Mouse (Mus musculus): ENCODE measurements around the gene Tmbim6.

The Tmbim6 gene

DNA sequence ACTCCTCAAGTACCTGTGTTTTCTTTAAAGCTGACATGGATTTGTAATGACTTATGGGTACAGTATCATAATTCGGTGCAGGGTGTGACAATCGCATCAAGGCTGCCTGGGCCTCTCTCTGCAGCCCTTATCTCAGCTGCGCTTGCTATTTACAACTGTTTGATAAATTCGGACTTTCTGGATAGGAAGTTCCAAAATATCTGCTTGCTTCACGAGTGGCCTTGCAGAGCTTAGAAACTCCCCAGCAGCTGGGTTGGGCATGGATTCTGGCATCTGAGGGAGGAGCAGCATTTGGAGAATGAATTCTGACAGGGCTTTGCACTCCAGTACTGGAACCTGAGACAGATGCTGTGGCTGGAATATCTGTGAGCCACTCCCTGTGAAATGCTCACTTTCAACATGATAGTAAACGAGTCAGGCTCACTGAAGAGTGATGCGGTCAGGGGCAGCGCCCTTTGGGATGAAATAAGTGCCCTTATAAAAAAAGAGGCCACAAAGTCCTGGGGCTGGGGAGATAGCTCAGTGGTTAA lies 57.1 kb downstream of the Tmbim6 start:
- DNase-seq (ENCODE audit: low read depth): no peak

DNA sequence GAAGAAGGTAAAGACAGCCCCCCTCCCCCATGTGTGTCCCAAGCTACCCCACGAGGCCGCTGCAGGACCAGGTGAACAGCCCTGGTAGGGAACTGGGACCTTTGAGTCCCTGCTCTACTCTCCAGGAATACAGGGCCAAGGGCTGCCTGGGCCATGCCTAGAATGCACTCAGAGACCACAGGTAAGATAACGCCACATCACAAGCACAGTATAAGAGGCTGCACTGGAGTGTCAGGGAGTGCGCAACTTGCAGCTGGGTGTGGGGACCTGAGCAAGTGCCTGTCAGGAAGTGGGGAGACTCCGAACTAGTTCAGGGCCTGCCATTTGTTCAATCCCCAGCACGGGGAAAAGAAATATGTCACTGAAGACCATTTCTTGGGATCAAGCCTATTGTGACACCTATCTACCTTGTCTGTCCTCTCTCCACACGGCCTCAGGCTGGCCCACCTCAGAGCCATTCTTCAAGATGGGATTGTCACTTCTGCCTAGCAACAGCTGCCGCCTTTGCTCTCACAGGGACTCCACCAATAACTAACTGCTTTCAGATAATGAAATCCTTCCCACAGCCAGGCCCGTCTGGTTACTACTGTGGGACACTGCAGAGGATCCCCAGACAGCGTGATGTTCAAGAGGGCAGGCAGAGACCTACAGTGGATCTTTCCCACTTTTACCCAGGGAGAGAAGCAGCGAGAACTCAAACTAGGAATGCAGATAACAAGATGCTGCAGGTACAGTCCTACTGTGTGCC lies 60.6 kb downstream of the Tmbim6 start:
- no peak for DNase-seq (ENCODE audit: low read depth)

DNA sequence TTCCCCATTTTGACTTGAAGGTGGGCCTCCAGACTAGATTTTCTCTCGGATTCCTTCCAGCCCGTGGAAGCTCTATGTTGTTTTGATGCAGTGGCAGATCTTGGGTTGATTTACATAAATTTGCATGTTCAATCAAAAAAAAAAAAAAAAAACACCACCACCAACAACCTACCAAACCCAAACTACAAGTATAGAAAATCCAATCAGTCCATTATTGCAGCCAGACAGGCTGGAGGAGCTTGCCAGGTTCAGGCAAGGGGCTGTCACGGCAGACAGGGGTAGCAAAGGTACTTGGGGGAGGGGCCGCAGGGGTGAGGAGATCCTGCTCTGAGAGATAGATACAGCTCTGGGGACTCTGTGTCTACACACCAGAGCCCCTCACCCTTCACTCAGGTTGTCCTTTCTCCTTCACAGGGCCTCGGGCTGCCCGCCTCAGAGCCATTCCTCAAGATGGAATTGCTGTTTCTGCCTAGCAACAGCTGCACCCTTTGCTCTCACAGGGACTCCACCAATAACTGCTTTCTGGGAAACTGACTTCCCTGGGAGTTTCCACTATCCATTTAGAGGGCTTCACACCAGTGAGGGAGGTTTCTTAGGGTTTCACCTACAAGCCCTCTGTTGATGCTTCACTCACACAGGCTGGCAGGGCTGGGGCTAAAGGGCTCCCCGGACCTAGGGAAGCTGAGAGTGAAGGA lies 62.0 kb downstream of the Tmbim6 start:
- no peak for DNase-seq (ENCODE audit: low read depth)

DNA sequence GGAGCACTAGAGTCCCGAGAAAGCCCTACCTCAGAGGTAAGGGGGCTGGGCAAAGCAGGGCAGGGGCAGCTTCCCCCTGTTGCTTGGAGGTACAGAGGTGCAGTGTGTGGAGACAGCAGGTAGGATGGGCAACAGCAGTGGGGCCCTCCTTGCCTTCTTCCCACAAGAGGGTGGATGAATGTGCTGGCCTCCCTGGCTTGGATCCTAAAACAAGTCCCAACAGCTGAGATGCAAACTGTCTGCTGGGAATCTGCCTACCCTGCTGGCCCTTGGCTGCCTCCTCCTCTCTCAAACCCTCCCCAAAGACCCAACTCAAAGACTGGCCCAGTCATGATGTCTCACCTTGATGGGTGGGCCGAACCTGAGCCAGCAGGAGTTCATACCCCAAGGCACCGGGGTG lies 62.7 kb downstream of the Tmbim6 start:
- no peak for DNase-seq (ENCODE audit: low read depth)

DNA sequence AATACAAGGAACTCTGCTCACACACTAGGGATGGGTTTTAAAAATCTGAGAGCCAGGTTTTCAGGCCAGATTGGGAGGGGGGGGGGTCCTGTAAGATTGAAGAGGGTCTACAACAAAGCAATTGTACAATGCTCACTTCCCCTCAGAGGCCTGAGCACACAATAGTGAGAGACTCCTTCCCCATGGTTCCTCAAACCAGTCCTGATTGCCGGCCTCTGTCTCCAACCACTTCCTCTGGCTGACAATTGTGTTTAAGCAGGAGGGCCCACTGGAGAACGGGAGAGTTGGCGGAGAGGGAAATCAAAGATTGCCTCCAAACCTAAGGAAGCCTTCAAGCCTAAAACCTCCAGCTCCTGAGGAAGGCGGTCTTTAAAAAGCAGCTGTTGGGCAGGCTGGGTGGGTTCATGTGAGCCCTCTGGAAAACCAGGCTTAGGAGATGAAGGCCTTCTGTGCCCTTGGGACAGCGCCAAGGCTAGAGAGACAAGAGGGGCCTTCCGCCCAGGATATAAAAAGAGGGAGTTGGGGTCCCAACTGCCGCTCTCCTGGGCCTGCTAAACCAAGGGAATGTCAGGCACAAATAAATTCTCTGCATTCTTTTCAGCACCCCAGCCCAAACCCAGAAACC lies 63.8 kb downstream of the Tmbim6 start:
- peak; percentile 44 for DNase-seq (ENCODE audit: low read depth)

DNA sequence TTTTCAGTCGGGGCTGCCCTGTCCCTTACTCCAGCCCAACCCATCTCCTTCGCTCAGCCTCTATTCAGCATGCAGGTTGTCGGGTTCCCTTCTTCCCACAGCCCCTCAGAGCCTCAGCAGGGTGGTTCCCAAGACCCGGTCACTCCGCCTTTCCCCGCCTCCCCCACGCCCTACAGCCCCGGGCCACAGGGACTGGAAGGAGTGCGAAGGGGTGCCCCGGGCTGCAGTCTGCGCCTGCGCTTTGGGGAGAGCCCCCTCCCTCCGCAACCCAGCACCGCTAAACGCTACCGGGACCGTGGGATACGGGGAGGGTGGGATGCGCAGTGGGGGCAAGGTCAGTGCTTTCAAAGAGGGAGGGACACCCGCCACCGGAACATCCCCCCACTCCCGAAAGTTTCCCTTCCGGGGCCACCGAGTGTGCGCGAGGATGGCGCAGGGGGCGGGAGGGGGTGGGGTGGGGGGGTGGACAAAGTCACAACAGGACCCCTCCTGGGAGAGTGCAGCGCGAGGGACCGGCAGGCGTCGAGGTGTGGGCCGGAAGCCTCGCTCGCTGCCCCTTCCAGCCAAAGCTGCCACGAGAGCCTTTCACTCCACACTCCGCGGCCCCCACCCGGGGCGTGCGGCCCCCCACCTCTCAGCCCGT lies 64.4 kb downstream of the Tmbim6 start:
- DNase-seq (ENCODE audit: low read depth): peak; percentile 54

DNA sequence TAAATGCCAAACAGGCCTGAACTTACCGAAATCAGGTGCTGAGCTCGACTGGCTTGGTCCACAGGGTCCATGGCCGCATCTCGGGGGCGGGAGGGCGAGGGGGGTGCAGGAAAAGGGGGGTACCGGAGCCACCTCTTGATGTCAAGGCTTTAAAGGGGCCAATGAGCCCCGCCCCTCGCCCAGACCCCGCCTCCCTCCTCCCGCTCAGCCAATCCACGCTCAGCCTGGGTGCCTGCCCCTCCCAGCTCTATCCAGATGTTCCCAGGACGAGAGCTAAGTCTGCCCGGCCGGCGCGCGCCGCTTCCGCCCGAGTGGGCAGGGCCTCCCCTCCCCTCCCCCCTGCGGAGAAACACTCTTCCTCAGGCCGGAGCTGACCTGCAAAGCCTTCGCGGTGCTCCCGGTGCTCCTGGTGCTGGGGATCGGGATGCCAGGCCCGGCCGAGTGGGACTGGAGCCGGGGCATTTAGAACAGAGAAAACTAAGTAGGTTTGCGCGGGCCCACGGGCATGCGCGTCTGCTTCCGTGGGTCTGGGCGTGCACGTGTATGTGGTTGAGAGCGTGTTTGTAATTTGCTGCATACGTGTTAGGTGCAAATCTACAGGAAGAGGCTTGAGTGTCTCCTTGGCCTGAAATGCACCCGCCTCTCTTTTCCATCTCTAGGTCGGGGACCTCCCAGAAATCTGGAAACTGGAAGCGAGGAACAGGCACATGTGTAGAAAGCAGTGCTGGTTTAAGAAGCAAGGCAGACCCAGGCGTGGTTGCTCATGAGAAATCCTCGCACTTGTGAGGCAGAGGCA lies 65.1 kb downstream of the Tmbim6 start, which contains the start of gene Nckap5l:
TSS of gene Nckap5l (minus strand) at position 143 of the 796 bp plus-strand sequence.
- DNase-seq (ENCODE audit: low read depth): peak; percentile 95

Measured in 416B (cell line).